Mouse (Mus musculus) C2C12 (cell line): ENCODE measurements at regions not wholly inside any gene's neighbourhood (a gene's known extent, or its start where the extent isn't known, plus 50 kb on each side); places are given as distances from the start of the nearest gene placed in this dataset.

Experiments used
- CEBPB ChIP-seq: IDR thresholded peaks from one replicate; pipeline ENCODE4 v1.6.1; 2011; ENCODE audit warnings: low read depth, mild to moderate bottlenecking, control low read depth, moderate library complexity
- CTCF ChIP-seq: IDR thresholded peaks from one replicate; pipeline ENCODE4 v1.5.1; 2011; ENCODE audit not compliant: control insufficient read depth, insufficient read depth, insufficient read length
- MAX ChIP-seq: IDR thresholded peaks from one replicate; pipeline ENCODE4 v1.6.1; 2011; ENCODE audit warnings: mild to moderate bottlenecking, control low read depth
- MYOG ChIP-seq: IDR thresholded peaks from one replicate; pipeline ENCODE4 v1.6.1; 2011; ENCODE audit not compliant: control insufficient read depth, insufficient read length; ENCODE audit errors: extremely low read depth

DNA sequence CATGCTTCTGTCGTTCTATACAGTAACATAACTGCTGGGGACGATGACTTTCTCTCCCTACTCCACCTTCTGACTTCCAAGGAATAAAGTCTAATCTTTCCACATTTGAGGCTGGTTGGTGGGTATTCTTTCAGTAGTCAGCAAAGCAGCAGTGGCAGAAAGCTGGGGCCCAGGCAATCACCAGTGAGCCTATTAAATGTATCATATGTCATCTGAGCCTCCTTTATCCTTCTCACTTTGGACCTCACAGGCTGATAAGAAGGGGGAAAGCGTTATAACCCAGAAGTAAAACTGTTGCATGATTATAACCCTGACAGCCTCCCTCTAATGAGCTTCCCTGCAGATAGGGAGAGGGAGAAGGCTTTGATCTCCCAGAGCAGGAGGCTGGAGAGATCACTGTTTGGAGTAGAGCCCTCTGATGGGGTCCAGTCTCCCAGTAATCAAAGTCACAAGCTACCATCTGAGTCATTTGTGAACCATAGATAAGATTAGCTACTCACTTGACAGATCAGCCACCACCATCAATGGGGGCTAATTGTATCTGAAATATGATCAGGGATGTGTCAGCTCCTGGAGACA, 241.7 kb upstream of the Nt5c1b start:
- TF ChIP-seq MAX (no peak), MYOG (no peak), CTCF (no peak), CEBPB (no peak)
